Mouse (Mus musculus): ENCODE data around the gene Gm43951. TPM values are rescaled to one million over a fixed set of nuclear protein-coding genes. Genes with fewer than 3 reads are reported as not detected.

Gm43951 gene
- total and polyA plus RNA-seq, 3 experiments, result 1.5 to 2.0 TPM; not detected in 1

GRCm38 (mm10) chr11:72163198-72163597 lies 43.4 kb downstream of the Gm43951 start:
- DNase-seq (ENCODE audit: low read depth, low spot score), result no peak
- peaks cover 0 to 4% of the 10 kb centered on the region in 2 experiments; a peak in 2 of 4 replicates for H3K36me3 ChIP-seq (ENCODE audit: control insufficient read depth in 1 of 2, insufficient read depth in 2 of 2, low read length in 2 of 2)
- H3K9me3 ChIP-seq (replicated peaks; ENCODE audit: insufficient read depth, low read length), result no peaks in the 10 kb centered on the region
- no peaks in the 10 kb centered on the region for H3K4me1 ChIP-seq (ENCODE audit: control insufficient read depth in 1 of 2, insufficient read depth in 2 of 2, low read length in 2 of 2)
- no peaks in the 10 kb centered on the region for H3K79me2 ChIP-seq (ENCODE audit: control insufficient read depth, insufficient read depth, low read length, poor library complexity)
- H3K27ac ChIP-seq (ENCODE audit: control insufficient read depth, low read depth, low read length), result no peak overlapping the region
- no peak overlapping the region for H3K9ac ChIP-seq (ENCODE audit: control insufficient read depth, low read depth, low read length, poor library complexity, severe bottlenecking)
- H3K4me3 ChIP-seq (ENCODE audit: control insufficient read depth in 1 of 2, insufficient read depth in 1 of 2, low read depth in 2 of 2, low read length in 2 of 2), result no peak overlapping the region
- no peaks in the 10 kb centered on the region for H3K27me3 ChIP-seq (ENCODE audit: control insufficient read depth in 1 of 2, insufficient read depth in 2 of 2, low read length in 2 of 2)
- no peak for TF ChIP-seq RAD21 (IDR thresholded peaks at IDR 0.05; ENCODE audit: low read depth, low read length)
- no peak for TF ChIP-seq MAX (IDR thresholded peaks at IDR 0.05; ENCODE audit: low read length)
- no peak for TF ChIP-seq SMC3 (IDR thresholded peaks at IDR 0.05; ENCODE audit: low read depth, low read length)
- no peak for TF ChIP-seq USF1 (IDR thresholded peaks at IDR 0.05; ENCODE audit: low read depth, low read length)
- no peak for TF ChIP-seq POLR2AphosphoS5 (IDR thresholded peaks at IDR 0.05; ENCODE audit: borderline replicate concordance, low read depth, low read length)
- no peak for TF ChIP-seq TBP (IDR thresholded peaks at IDR 0.05; ENCODE audit: low read depth, low read length)
- TF ChIP-seq BHLHE40 (IDR thresholded peaks at IDR 0.05; ENCODE audit: borderline replicate concordance, low read depth, low read length), result no peak
- no peak for TF ChIP-seq MAFK (IDR thresholded peaks at IDR 0.05; ENCODE audit: borderline replicate concordance, low read depth, low read length)
- TF ChIP-seq GATA1 (IDR thresholded peaks at IDR 0.05; ENCODE audit: low read depth, low read length), result no peak

- Histone ChIP-seq H3K27me3 (ENCODE audit: control insufficient read depth in 1 of 2, insufficient read depth in 2 of 2, low read length in 2 of 2) (no peaks in the 10 kb centered on the region), H3K4me1 (ENCODE audit: control insufficient read depth in 1 of 2, insufficient read depth in 2 of 2, low read length in 2 of 2) (no peaks in the 10 kb centered on the region), H3K9me3 (replicated peaks; ENCODE audit: insufficient read depth, low read length) (no peaks in the 10 kb centered on the region), H3K27ac (ENCODE audit: control insufficient read depth, low read depth, low read length) (no peak overlapping the region), H3K4me3 (ENCODE audit: control insufficient read depth in 1 of 2, insufficient read depth in 1 of 2, low read depth in 2 of 2, low read length in 2 of 2) (no peak overlapping the region), H3K9ac (ENCODE audit: control insufficient read depth, low read depth, low read length, poor library complexity, severe bottlenecking) (no peak overlapping the region), H3K79me2 (ENCODE audit: control insufficient read depth, insufficient read depth, low read length, poor library complexity) (no peaks in the 10 kb centered on the region), H3K36me3 (ENCODE audit: control insufficient read depth in 1 of 2, insufficient read depth in 2 of 2, low read length in 2 of 2) (peaks cover 0 to 3% of the 10 kb centered on the region in 2 experiments; a peak in 1 of 4 replicates)
- no peak for DNase-seq (ENCODE audit: low read depth, low spot score)
- TF ChIP-seq ZC3H11A (IDR thresholded peaks at IDR 0.05; ENCODE audit: low read depth, low read length) (no peak), ZMIZ1 (IDR thresholded peaks at IDR 0.05; ENCODE audit: low read depth, low read length) (no peak), MXI1 (IDR thresholded peaks at IDR 0.05; ENCODE audit: low read depth, low read length) (no peak), POLR2AphosphoS5 (IDR thresholded peaks at IDR 0.05; ENCODE audit: borderline replicate concordance, low read depth, low read length) (no peak), MAZ (IDR thresholded peaks at IDR 0.05; ENCODE audit: low read depth, low read length) (no peak), SIN3A (IDR thresholded peaks at IDR 0.05; ENCODE audit: low read length) (no peak), MAX (IDR thresholded peaks at IDR 0.05; ENCODE audit: low read length) (no peak), EP300 (IDR thresholded peaks at IDR 0.05; ENCODE audit: low read depth in 1 of 2, low read length in 2 of 2) (no peak), MEF2A (IDR thresholded peaks at IDR 0.05; ENCODE audit: extremely low read depth, insufficient replicate concordance, low read depth, low read length, poor library complexity, severe bottlenecking) (no peak), E2F4 (IDR thresholded peaks at IDR 0.05; ENCODE audit: borderline replicate concordance, low read depth, low read length) (no peak), GABPA (IDR thresholded peaks at IDR 0.05; ENCODE audit: low read depth, low read length) (no peak), KAT2A (conservative IDR thresholded peaks at IDR 0.05; ENCODE audit: low read depth, low read length) (no peak), JUND (IDR thresholded peaks at IDR 0.05; ENCODE audit: low read depth, low read length) (no peak), POLR2AphosphoS2 (IDR thresholded peaks at IDR 0.05; ENCODE audit: low read length) (no peak)
Observed at GRCm38 (mm10) chr11:72156624-72157023, 50.0 kb downstream of the Gm43951 start.

Data from MEL (cell line).